Mouse (Mus musculus): ENCODE measurements around the gene Klc2. TPM values are rescaled to one million over a fixed set of nuclear protein-coding genes. Genes with fewer than 3 reads are reported as not detected.
A peak's percentile ranks its signal among the peaks of the same experiment; 100 is the strongest.

Klc2 gene
- total and polyA plus RNA-seq, 3 experiments = 5.9 to 12.0 (median 9.5) TPM

DNA sequence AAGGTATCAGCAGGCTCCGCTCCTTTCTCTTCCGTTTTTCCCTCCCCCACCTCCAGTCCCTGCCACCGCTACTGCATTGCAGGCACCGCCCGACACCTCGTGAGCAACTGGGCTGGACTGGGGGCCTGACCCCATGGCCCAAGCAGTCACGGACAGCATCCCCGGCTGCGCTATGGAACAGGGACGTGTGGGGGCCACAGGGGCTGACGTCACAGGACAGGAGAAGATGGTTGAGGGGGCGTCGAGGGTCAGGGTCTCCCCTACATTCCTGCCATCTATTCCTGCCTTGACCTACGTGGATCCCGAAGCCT lies 33.6 kb downstream of the Klc2 start:
- H3K9me3 ChIP-seq (replicated peaks; ENCODE audit: low read length) = peaks cover 5% of the 10 kb centered on the region
- TF ChIP-seq RAD21 (IDR thresholded peaks at IDR 0.05; ENCODE audit: low read depth, low read length) = no peak
- TF ChIP-seq UBTF (IDR thresholded peaks at IDR 0.05; ENCODE audit: low read depth, low read length) = no peak
- no peak for TF ChIP-seq IRF4 (IDR thresholded peaks at IDR 0.05; ENCODE audit: low read depth, low read length)
- TF ChIP-seq CHD2 (IDR thresholded peaks at IDR 0.05; ENCODE audit: low read length) = no peak
- no peak for TF ChIP-seq ZKSCAN1 (IDR thresholded peaks at IDR 0.05; ENCODE audit: borderline replicate concordance, low read depth, low read length)
- no peak for TF ChIP-seq ZC3H11A (IDR thresholded peaks at IDR 0.05; ENCODE audit: low read depth, low read length)
- no peak for TF ChIP-seq USF2 (conservative IDR thresholded peaks at IDR 0.05; ENCODE audit: low read depth, low read length)
- TF ChIP-seq MAFK (IDR thresholded peaks at IDR 0.05; ENCODE audit: insufficient replicate concordance, low read length) = no peak
- TF ChIP-seq NELFE (IDR thresholded peaks at IDR 0.05; ENCODE audit: low read depth, low read length) = no peak
- TF ChIP-seq MAX (IDR thresholded peaks at IDR 0.05; ENCODE audit: low read length) = no peak
- TF ChIP-seq MXI1 (IDR thresholded peaks at IDR 0.05; ENCODE audit: low read depth, low read length) = no peak
- no peak for TF ChIP-seq ETS1 (conservative IDR thresholded peaks at IDR 0.05; ENCODE audit: low read depth, low read length)
- H3K9ac ChIP-seq (ENCODE audit: insufficient read depth, low read depth) = no peak overlapping the region
- peaks cover 60% of the 10 kb centered on the region for H3K27me3 ChIP-seq (replicated peaks)
- dilution Hi-C loops (cut with MboI; ENCODE audit: extremely low pct_ligation_motif_present, extremely low pct_unique_long_range_greater_than_20kb, low sequenced_read_pairs) (no loop called here), in situ Hi-C loops (cut with MboI; ENCODE audit: low pct_ligation_motif_present, low pct_unique_long_range_greater_than_20kb, low sequenced_read_pairs) (loop anchor here (5.0 kb wide), 1 partner anchor 42 kb away; the partner anchor contains the start of gene Brms1)
- no peaks in the 10 kb centered on the region for H3K79me2 ChIP-seq (replicated peaks; ENCODE audit: control insufficient read depth, extremely low read depth, insufficient read depth, poor library complexity, severe bottlenecking)
- peak overlapping the region in 1 of 3 experiments; percentile 40 for H3K4me3 ChIP-seq (replicated peaks in 1 of 3; ENCODE audit: low read depth in 2 of 3, low read length in 2 of 3, poor library complexity in 1 of 3)
- H3K36me3 ChIP-seq (replicated peaks in 1 of 2; ENCODE audit: control insufficient read depth in 1 of 2, insufficient read depth in 1 of 2, low read length in 1 of 2) = peaks cover 0 to 5% of the 10 kb centered on the region in 2 experiments
- no peak overlapping the region for H3K27ac ChIP-seq (ENCODE audit: insufficient read depth, low read depth)
- peaks cover 15 to 18% of the 10 kb centered on the region in 2 experiments for H3K4me1 ChIP-seq (ENCODE audit: control insufficient read depth in 1 of 2, insufficient read depth in 2 of 2)
- no peak overlapping the region for H3K4me2 ChIP-seq (ENCODE audit: insufficient read depth, low read depth, poor library complexity, severe bottlenecking)
- DNase-seq (ENCODE audit: extremely low read depth) = no peak

DNA sequence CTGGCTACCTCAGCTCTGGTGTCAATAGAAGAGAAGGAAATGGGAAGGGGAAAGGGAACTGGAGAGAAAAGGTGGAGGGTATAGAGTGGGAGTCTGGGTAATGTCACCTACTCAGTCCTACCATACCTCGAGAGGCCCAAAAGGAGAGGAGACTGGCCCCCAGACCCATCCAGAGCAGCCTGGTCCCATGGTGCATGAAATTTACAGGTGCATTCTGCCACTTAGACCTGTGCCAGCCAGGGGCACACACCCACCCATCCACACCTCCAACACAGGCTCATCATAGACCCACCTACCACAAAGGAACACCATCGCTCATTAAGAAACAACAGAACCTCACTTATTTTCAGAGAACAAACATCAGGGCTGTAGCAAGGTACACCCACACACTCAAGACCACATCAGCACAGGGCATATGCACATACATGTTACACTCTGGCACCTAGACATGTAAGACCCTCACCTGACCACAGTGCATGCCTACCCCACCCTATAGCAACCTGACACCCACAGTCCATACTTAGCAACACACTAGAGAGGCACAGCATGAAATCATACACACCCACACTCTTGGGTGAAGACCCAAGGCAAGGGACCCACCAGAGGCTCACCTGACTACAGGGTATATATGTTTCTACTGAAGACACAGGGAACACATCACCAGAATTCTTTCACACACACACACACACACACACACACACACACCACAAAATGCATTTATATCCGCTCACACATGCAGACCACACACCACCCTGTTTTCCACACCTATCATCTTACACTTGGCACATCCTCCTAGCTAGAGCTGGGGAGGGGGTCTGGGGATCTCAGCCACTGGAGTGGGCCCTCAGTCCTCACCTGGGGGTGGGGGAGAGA lies 34.2 kb downstream of the Klc2 start:
- dilution Hi-C loops (cut with MboI; ENCODE audit: extremely low pct_ligation_motif_present, extremely low pct_unique_long_range_greater_than_20kb, low sequenced_read_pairs) = no loop called here
- Histone ChIP-seq H3K36me3 (replicated peaks in 1 of 2; ENCODE audit: control insufficient read depth in 1 of 2, insufficient read depth in 1 of 2, low read length in 1 of 2) (no peaks in the 10 kb centered on the region), H3K9ac (ENCODE audit: insufficient read depth, low read depth) (no peak overlapping the region), H3K4me1 (ENCODE audit: control insufficient read depth in 1 of 2, insufficient read depth in 2 of 2) (peaks cover 10 to 14% of the 10 kb centered on the region in 2 experiments), H3K4me3 (replicated peaks in 1 of 3; ENCODE audit: low read depth in 2 of 3, low read length in 2 of 3, poor library complexity in 1 of 3) (no peak overlapping the region), H3K27ac (ENCODE audit: insufficient read depth, low read depth) (no peak overlapping the region), H3K79me2 (replicated peaks; ENCODE audit: control insufficient read depth, extremely low read depth, insufficient read depth, poor library complexity, severe bottlenecking) (no peaks in the 10 kb centered on the region), H3K4me2 (ENCODE audit: insufficient read depth, low read depth, poor library complexity, severe bottlenecking) (no peak overlapping the region), H3K9me3 (replicated peaks; ENCODE audit: low read length) (peaks cover 5% of the 10 kb centered on the region), H3K27me3 (replicated peaks) (peaks cover 64% of the 10 kb centered on the region)
- in situ Hi-C loops (cut with MboI; ENCODE audit: low pct_ligation_motif_present, low pct_unique_long_range_greater_than_20kb, low sequenced_read_pairs) = no loop called here
- TF ChIP-seq RCOR1 (conservative IDR thresholded peaks at IDR 0.05; ENCODE audit: low read depth, low read length) (no peak), CHD1 (IDR thresholded peaks at IDR 0.05; ENCODE audit: low read depth, low read length) (no peak)
- no peak for DNase-seq (ENCODE audit: extremely low read depth)
